Mouse (Mus musculus) ovary, adult 2 months (tissue): ENCODE data around the gene Olfr1084. TPM values are rescaled to one million over a fixed set of nuclear protein-coding genes. Genes with fewer than 3 reads are reported as not detected.

Source experiments
- polyA plus RNA-seq: library from polyadenylated mRNA; depleted of rRNA; stranded (reverse); fragments of >200 nt; gene quantifications from 2 replicates; pipeline ENCODE4 v1.2.3, GENCODE M21; 2012; rRNA removed

The Olfr1084 gene
- polyA plus RNA-seq, result not detected in 2 replicates

DNA sequence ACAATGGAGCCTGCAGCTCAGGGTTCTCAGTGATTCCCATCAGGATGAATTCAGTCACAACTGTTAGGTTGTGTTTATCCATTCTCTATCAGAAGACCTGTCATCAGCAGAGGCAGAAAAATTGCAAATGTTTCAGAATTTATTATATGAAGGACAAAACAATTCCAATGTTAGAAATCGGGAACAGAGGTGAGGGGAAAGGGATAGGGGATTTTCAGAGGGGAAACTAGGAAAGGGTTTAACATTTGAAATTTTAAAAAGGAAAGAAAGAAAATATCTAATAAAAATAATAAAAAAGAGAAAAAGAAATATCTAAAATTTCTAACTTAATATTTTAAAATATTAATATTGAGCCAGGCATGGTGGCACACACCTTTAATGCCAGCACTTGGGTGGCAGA lies at the start of gene Olfr1084:
TSS of gene Olfr1084 (minus strand) at position 101 of the 400 bp plus-strand sequence.

DNA sequence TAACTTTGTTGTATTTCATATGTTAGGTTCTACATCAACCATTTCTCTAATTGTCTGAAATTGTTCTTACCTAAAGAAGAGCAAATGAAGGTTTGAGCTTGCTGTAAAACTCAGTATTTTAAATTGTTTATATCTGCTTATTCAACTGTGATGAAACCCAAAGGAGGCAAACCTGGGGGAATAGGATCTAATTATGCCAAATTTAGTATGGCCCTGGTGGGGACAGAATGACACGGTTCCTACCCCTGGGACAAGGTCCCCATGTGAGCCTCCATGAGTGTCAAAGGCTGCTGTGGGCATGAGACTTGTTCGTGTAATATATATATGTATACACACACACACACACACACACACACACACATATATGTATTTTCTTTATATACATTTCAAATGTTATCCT lies 40.5 kb upstream of the Olfr1084 start, which contains the start of gene Olfr1086:
TSS of gene Olfr1086 (minus strand) at position 101 of the 400 bp plus-strand sequence.

DNA sequence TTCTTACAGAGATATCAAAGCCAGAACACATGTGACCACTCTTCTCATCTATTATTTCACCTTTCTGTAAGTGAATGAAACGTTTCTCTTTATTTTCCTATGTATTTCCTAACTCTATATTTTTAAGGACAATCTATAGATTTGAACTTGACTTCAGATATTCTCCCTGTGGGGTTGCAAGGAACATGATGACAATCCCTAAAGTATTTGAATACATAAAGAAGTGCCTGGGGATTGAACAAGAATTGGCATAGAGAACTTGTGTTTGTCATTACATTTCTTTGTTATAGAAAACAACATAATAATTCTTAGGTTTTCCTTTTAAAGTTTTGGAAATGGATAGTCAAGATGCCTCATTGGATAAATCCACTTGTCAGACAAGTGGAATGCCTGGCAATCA lies 22.4 kb upstream of the Olfr1084 start, which contains the start of gene Olfr1085:
TSS of gene Olfr1085 (minus strand) at position 101 of the 400 bp plus-strand sequence.

DNA sequence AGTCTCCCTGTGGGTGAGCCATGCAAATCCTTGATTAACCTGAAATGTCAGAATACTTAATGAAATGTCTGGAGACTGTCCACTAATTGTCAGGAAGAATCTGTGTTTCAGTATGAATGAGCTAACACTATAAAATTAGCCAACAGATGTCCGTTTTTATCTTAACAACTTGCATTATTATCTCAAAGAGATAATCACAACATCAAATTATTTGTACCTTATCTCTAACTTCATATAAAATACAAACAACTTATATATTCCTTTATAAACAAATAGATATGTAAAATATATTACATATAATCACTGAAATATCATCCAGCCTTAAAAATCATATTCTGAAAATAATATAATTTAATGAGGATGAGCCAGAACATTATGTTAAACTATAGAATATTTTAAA lies 40.7 kb downstream of the Olfr1084 start, which contains the start of gene Olfr1082:
TSS of gene Olfr1082 (minus strand) at position 101 of the 400 bp plus-strand sequence.

Other genes with a start within 250 kb of the Olfr1084 start
- not detected in 2 replicates for gene Olfr1061, start 225.7 kb downstream of the Olfr1084 start, polyA plus RNA-seq
- gene Olfr1062, start 213.0 kb downstream of the Olfr1084 start, polyA plus RNA-seq, result not detected in 2 replicates
- not detected in 2 replicates for gene Olfr1065, start 189.1 kb downstream of the Olfr1084 start, polyA plus RNA-seq
- gene Olfr1066, start 183.5 kb downstream of the Olfr1084 start, polyA plus RNA-seq, result not detected in 2 replicates
- gene Olfr228, start 152.3 kb downstream of the Olfr1084 start, polyA plus RNA-seq, result not detected in 2 replicates
- not detected in 2 replicates for gene Olfr1076, start 131.3 kb downstream of the Olfr1084 start, polyA plus RNA-seq
- gene Olfr1079, start 97.2 kb downstream of the Olfr1084 start, polyA plus RNA-seq, result not detected in 2 replicates
- not detected in 2 replicates for gene Olfr1080, start 81.5 kb downstream of the Olfr1084 start, polyA plus RNA-seq
- not detected in 2 replicates for gene Olfr1082, start 40.8 kb downstream of the Olfr1084 start, polyA plus RNA-seq
- not detected in 2 replicates for gene Olfr1085, start 22.3 kb upstream of the Olfr1084 start, polyA plus RNA-seq
- not detected in 2 replicates for gene Olfr1086, start 40.4 kb upstream of the Olfr1084 start, polyA plus RNA-seq
- gene Olfr1087, start 58.7 kb upstream of the Olfr1084 start, polyA plus RNA-seq, result not detected in 2 replicates
- gene Olfr1089, start 94.0 kb upstream of the Olfr1084 start, polyA plus RNA-seq, result not detected in 2 replicates
- gene Olfr1090, start 119.3 kb upstream of the Olfr1084 start, polyA plus RNA-seq, result not detected in 2 replicates
- gene Olfr1093, start 142.8 kb upstream of the Olfr1084 start, polyA plus RNA-seq, result not detected in 2 replicates
- not detected in 2 replicates for gene Olfr141, start 170.3 kb upstream of the Olfr1084 start, polyA plus RNA-seq
- gene Olfr1094, start 184.9 kb upstream of the Olfr1084 start, polyA plus RNA-seq, result not detected in 2 replicates
- not detected in 2 replicates for gene Olfr1095, start 212.0 kb upstream of the Olfr1084 start, polyA plus RNA-seq
- gene Gm13723, start 235.1 kb upstream of the Olfr1084 start, polyA plus RNA-seq, result not detected in 2 replicates